Comparison of ENCODE assay signal across 10 mouse cellular contexts in the genomic region with DNA sequence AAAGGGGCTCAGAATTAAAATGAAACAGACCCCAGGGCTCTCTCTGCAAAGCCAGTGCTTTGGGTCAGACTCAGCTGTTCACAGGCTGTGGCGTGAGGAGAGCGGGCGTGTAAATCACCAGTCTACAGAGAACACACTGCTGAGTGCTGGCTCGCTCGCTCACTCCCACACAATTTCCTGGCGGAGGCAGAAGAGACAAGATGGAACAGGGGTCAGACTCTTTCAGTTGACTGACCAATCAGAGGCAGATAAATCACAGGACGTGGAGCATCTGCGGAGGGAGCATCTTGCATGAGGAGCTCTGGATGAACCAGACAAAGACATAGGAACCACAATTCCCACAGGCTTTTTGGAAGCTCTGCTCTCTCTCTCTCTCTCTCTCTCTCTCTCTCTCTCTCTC.
DNase-seq lines count a peak whose midpoint lies in the region; ATAC-seq and TF ChIP-seq lines count a peak whose summit lies in the region.
"Had no signal": no experiment of that assay in that cellular context is flagged by ENCODE, and none has a peak within 500 bp of the region (broad histone marks: within the 10 kb centered on the region; RNA-seq: fewer than 3 reads in every experiment).

No protein-coding gene starts in this region.

- TF ChIP-seq POLR2A in brain, embryonic 14.5 days (IDR thresholded peaks at IDR 0.05; ENCODE audit: borderline replicate concordance, extremely low read depth, insufficient read depth, insufficient read length, poor library complexity, severe bottlenecking) = no peak

- no peaks in the 10 kb centered on the region for H3K4me1 ChIP-seq in kidney, postnatal 0 days (replicated peaks; ENCODE audit: insufficient read depth, low read length)
- peaks cover 62% of the 10 kb centered on the region for H3K4me1 ChIP-seq in forebrain, embryonic 15.5 days
- peaks cover 24% of the 10 kb centered on the region for H3K4me1 ChIP-seq in midbrain, postnatal 0 days (ENCODE audit: insufficient read depth, low read length)

- H3K9me3 ChIP-seq in kidney, postnatal 0 days (replicated peaks; ENCODE audit: low read length) = no peaks in the 10 kb centered on the region
- H3K9me3 ChIP-seq in forebrain, embryonic 15.5 days = no peaks in the 10 kb centered on the region
- no peaks in the 10 kb centered on the region for H3K9me3 ChIP-seq in midbrain, postnatal 0 days (ENCODE audit: low read length)
- H3K9me3 ChIP-seq: limb, embryonic 15.5 days had no signal

- H3K27ac ChIP-seq in kidney, postnatal 0 days = no peak overlapping the region
- 0 out of 2 replicates have a peak overlapping the region, but pooled peaks have one; percentile 3 for H3K27ac ChIP-seq in forebrain, embryonic 15.5 days (replicated peaks)
- H3K27ac ChIP-seq in midbrain, postnatal 0 days (ENCODE audit: low read depth, low read length) = no peak overlapping the region; the same call in 1 of the 2 replicates
- H3K27ac ChIP-seq: heart, adult 2 months; limb, embryonic 15.5 days had no signal

- H3K4me3 ChIP-seq in kidney, postnatal 0 days (replicated peaks; ENCODE audit: low read depth, low read length) = no peak overlapping the region
- H3K4me3 ChIP-seq in forebrain, embryonic 15.5 days = no peak overlapping the region
- H3K4me3 ChIP-seq in midbrain, postnatal 0 days (ENCODE audit: low read depth, low read length) = no peak overlapping the region
- H3K4me3 ChIP-seq: heart, adult 2 months; limb, embryonic 15.5 days had no signal

- no peaks in the 10 kb centered on the region for H3K36me3 ChIP-seq in kidney, postnatal 0 days (ENCODE audit: insufficient read depth, low read length)
- no peaks in the 10 kb centered on the region for H3K36me3 ChIP-seq in forebrain, embryonic 15.5 days
- H3K36me3 ChIP-seq in midbrain, postnatal 0 days (ENCODE audit: insufficient read depth, low read length) = no peaks in the 10 kb centered on the region
- H3K36me3 ChIP-seq: limb, embryonic 15.5 days had no signal

- H3K27me3 ChIP-seq in kidney, postnatal 0 days (ENCODE audit: insufficient read depth, low read length) = no peaks in the 10 kb centered on the region
- no peaks in the 10 kb centered on the region for H3K27me3 ChIP-seq in forebrain, embryonic 15.5 days
- no peaks in the 10 kb centered on the region for H3K27me3 ChIP-seq in midbrain, postnatal 0 days (ENCODE audit: insufficient read depth, low read length)

- ATAC-seq in kidney, postnatal 0 days (replicated peaks; ENCODE audit: low FRiP score, low read depth) = no peak; the same call in 1 of the 2 replicates
- ATAC-seq in forebrain, embryonic 15.5 days (replicated peaks) = no peak
- no peak for ATAC-seq in midbrain, postnatal 0 days (ENCODE audit: low FRiP score)
- ATAC-seq in activated CD4-positive, CD25-positive, alpha-beta regulatory T cell, adult 4 months = no peak

- DNase-seq in kidney, postnatal 0 days (ENCODE audit: low spot score) = peak; percentile 85
- no peak for DNase-seq in kidney, adult 8-10 months
- peak; percentile 62 for DNase-seq in brain, embryonic 14.5 days (ENCODE audit: low read depth)
- peak; percentile 67 for DNase-seq in midbrain, postnatal 0 days (ENCODE audit: low spot score)
- DNase-seq in spleen, postnatal 10 days (ENCODE audit: low spot score in 2 of 2) = no peak
- DNase-seq: heart, adult 2 months; right cerebral cortex, postnatal 14 days had no signal

- no peak for TF ChIP-seq CTCF in kidney, postnatal 0 days (IDR thresholded peaks at IDR 0.05; ENCODE audit: low read depth)
- TF ChIP-seq CTCF in brain, embryonic 14.5 days (IDR thresholded peaks at IDR 0.05; ENCODE audit: borderline replicate concordance, extremely low read depth, insufficient read depth, insufficient read length) = no peak
- no peak for TF ChIP-seq CTCF in midbrain, postnatal 0 days (IDR thresholded peaks at IDR 0.05)

- no peak overlapping the region for H3K9ac ChIP-seq in kidney, postnatal 0 days (ENCODE audit: low read depth, low read length)
- H3K9ac ChIP-seq in forebrain, embryonic 15.5 days (replicated peaks) = no peak overlapping the region
- no peak overlapping the region for H3K9ac ChIP-seq in midbrain, postnatal 0 days (replicated peaks; ENCODE audit: low read length, poor library complexity, severe bottlenecking)
- H3K9ac ChIP-seq: limb, embryonic 15.5 days had no signal

- H3K4me2 ChIP-seq in kidney, postnatal 0 days (ENCODE audit: low read length) = no peak overlapping the region
- H3K4me2 ChIP-seq in forebrain, embryonic 15.5 days (replicated peaks) = no peak overlapping the region
- H3K4me2 ChIP-seq in midbrain, postnatal 0 days (ENCODE audit: low read depth, low read length, poor library complexity, severe bottlenecking) = no peak overlapping the region
- H3K4me2 ChIP-seq: limb, embryonic 15.5 days had no signal

- WGBS in kidney, postnatal 0 days = 27% methylated on average over 8 of the region's 8 CpGs
- 80% methylated on average over 8 of the region's 8 CpGs for WGBS in forebrain, embryonic 15.5 days
- 58% methylated on average over 8 of the region's 8 CpGs for WGBS in midbrain, postnatal 0 days

Comparison
In these comparisons a context has a peak if more than half of its experiments do, and no peak if none do; other contexts are left out.
1. DNase-seq: peak in kidney, postnatal 0 days (single experiment), brain, embryonic 14.5 days (single experiment) and midbrain, postnatal 0 days (single experiment); none in kidney, adult 8-10 months (0 of 2) and spleen, postnatal 10 days (0 of 2).